Mouse (Mus musculus) midbrain, embryonic 13.5 days (tissue): ENCODE results near the gene Fam205c. TPM values are rescaled to one million over a fixed set of nuclear protein-coding genes. Genes with fewer than 3 reads are reported as not detected.
"Not testable (repeated sequence)": the region's sequence is repeated elsewhere in the genome, so short reads cannot be mapped to it uniquely, and the experiment has no call there.

Experiments used
- ATAC-seq: fragments of 200-750 bp; cut with Nextera tagmentation; 2 replicates; pipeline ENCODE4 v1.8.0; 2017; ENCODE audit warnings: mild to moderate bottlenecking, moderate TSS enrichment, moderate library complexity
- H3K27ac ChIP-seq: fragments of 300-500 bp; sonication (generic); 2 replicates; pipeline ENCODE4 v1.5.1; 2015; ENCODE audit warnings: inconsistent platforms, mild to moderate bottlenecking, moderate library complexity
- H3K27me3 ChIP-seq: fragments of 300-500 bp; sonication (generic); 2 replicates; pipeline ENCODE4 v1.6.1; 2015; ENCODE audit warnings: mild to moderate bottlenecking, inconsistent platforms
- H3K36me3 ChIP-seq: fragments of 300-500 bp; sonication (generic); 2 replicates; pipeline ENCODE4 v1.6.1; 2015; ENCODE audit warnings: mild to moderate bottlenecking, inconsistent platforms
- H3K4me1 ChIP-seq: fragments of 300-500 bp; sonication (generic); replicated peaks from 2 replicates; pipeline ENCODE4 v1.6.1; 2015; ENCODE audit warnings: inconsistent platforms
- H3K4me2 ChIP-seq: fragments of 300-500 bp; sonication (generic); replicated peaks from 2 replicates; pipeline ENCODE4 v1.6.1; 2015; ENCODE audit warnings: moderate library complexity, mild to moderate bottlenecking, inconsistent platforms
- H3K4me3 ChIP-seq: fragments of 300-500 bp; sonication (generic); replicated peaks from 2 replicates; pipeline ENCODE4 v1.5.1; 2015; ENCODE audit warnings: mild to moderate bottlenecking, inconsistent platforms
- H3K9ac ChIP-seq: fragments of 300-500 bp; sonication (generic); replicated peaks from 2 replicates; pipeline ENCODE4 v1.6.1; 2015; ENCODE audit warnings: mild to moderate bottlenecking, inconsistent platforms
- H3K9me3 ChIP-seq: fragments of 300-500 bp; sonication (generic); 2 replicates; pipeline ENCODE4 v1.6.1; 2016; ENCODE audit warnings: mild to moderate bottlenecking, inconsistent platforms
- WGBS: fragments of 180-500 bp; shearing (Covaris S2); methylation state at CpG from one replicate; pipeline ENCODE4 v1.1.7; 2015; 5-methylcytosine and 5-hydroxymethylcytosine counted together
- polyA plus RNA-seq: library from polyadenylated mRNA; unstranded; fragments of >200 nt; fragmentation: Nextera tagmentation; extraction: Ambion mirVana; gene quantifications from 2 replicates; pipeline ENCODE4 v1.2.1, GENCODE M21; 2015

Fam205c gene
- polyA plus RNA-seq, 1 experiment from 2014 or later = 1.2 TPM

GRCm38 (mm10) chr4:42872746-42873435 is 1.1 kb downstream of the Fam205c start:
- Histone ChIP-seq H3K27me3 (no peaks in the 10 kb centered on the region), H3K4me3 (no peak overlapping the region), H3K27ac (no peak overlapping the region), H3K9me3 (no peaks in the 10 kb centered on the region), H3K9ac (no peak overlapping the region), H3K4me1 (no peaks in the 10 kb centered on the region), H3K4me2 (no peak overlapping the region), H3K36me3 (no peaks in the 10 kb centered on the region)
- ATAC-seq = no peak
- WGBS = 92% methylated on average over 16 of the region's 16 CpGs

- no peak overlapping the region for H3K9ac ChIP-seq
- WGBS = 97% methylated on average over 7 of the region's 7 CpGs
- H3K9me3 ChIP-seq = no peaks in the 10 kb centered on the region
- H3K27ac ChIP-seq = no peak overlapping the region
- no peaks in the 10 kb centered on the region for H3K4me1 ChIP-seq
- H3K27me3 ChIP-seq = no peaks in the 10 kb centered on the region
- no peak for ATAC-seq
- H3K4me3 ChIP-seq = no peak overlapping the region
- H3K4me2 ChIP-seq = no peak overlapping the region
- no peaks in the 10 kb centered on the region for H3K36me3 ChIP-seq
Measured at GRCm38 (mm10) chr4:42872151-42872550, 1.9 kb downstream of the Fam205c start.

GRCm38 (mm10) chr4:42870748-42871147 is 3.3 kb downstream of the Fam205c start:
- Histone ChIP-seq H3K4me3 (no peak overlapping the region), H3K27ac (no peak overlapping the region), H3K27me3 (no peaks in the 10 kb centered on the region), H3K36me3 (no peaks in the 10 kb centered on the region), H3K4me1 (no peaks in the 10 kb centered on the region), H3K4me2 (no peak overlapping the region), H3K9ac (no peak overlapping the region), H3K9me3 (no peaks in the 10 kb centered on the region)
- WGBS = 83% methylated on average over 5 of the region's 5 CpGs
- ATAC-seq = no peak

DNA sequence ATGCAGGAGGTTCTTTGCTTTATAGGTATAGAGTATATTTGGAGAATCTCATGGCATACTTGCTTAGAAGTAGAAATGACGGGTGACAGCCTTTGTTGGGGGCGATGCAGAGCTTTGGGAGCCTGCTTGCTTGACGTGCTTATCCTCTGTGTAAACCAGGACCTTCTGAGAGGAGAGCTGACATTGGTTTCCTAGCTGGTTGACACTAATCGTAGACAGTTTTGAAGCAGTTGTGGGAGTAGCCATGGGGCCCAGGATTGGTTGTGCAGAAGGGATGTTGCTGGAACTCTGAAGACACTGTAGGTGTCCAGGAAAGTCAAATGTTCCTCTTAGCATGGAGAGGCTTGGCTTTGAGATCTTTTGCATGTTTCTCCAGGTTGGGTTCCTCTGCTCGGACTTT is 5.8 kb downstream of the Fam205c start:
- Histone ChIP-seq H3K27ac (no peak overlapping the region), H3K36me3 (no peaks in the 10 kb centered on the region), H3K27me3 (no peaks in the 10 kb centered on the region), H3K4me2 (no peak overlapping the region), H3K9ac (no peak overlapping the region), H3K9me3 (no peaks in the 10 kb centered on the region), H3K4me1 (no peaks in the 10 kb centered on the region), H3K4me3 (no peak overlapping the region)
- WGBS = 86% methylated on average over 5 of the region's 5 CpGs
- ATAC-seq = no peak

DNA sequence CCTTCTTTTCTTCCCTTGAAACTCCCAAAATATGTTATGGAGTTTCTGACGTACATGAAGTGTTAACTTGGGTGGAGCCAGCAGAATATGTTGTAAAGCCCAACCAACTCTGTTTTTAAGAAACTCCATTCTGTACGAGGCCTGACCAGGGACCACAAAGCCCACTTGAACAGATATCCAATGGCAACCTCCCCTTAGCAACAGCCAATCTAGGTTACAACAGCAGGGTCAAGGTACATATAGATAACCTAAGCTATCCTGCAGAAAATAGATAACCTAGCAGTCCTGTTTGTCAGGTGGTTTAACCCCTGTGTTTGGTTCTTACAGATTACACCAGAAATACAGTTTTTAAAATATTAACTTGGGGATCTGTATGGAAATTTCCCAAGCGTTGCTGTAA is 6.6 kb downstream of the Fam205c start:
- no peaks in the 10 kb centered on the region for H3K9me3 ChIP-seq
- H3K4me1 ChIP-seq = no peaks in the 10 kb centered on the region
- WGBS = 78% methylated on average over 3 of the region's 3 CpGs
- no peak for ATAC-seq
- H3K27ac ChIP-seq = no peak overlapping the region
- H3K4me3 ChIP-seq = no peak overlapping the region
- no peak overlapping the region for H3K4me2 ChIP-seq
- H3K9ac ChIP-seq = no peak overlapping the region
- no peaks in the 10 kb centered on the region for H3K36me3 ChIP-seq
- no peaks in the 10 kb centered on the region for H3K27me3 ChIP-seq

GRCm38 (mm10) chr4:42863487-42863886 is 10.5 kb downstream of the Fam205c start:
- H3K27me3 ChIP-seq, H3K9me3 ChIP-seq, H3K36me3 ChIP-seq, ATAC-seq, H3K27ac ChIP-seq, H3K4me2 ChIP-seq, H3K4me3 ChIP-seq, H3K4me1 ChIP-seq, H3K9ac ChIP-seq: not testable (repeated sequence)
- WGBS = 80% methylated on average over 5 of the region's 5 CpGs

DNA sequence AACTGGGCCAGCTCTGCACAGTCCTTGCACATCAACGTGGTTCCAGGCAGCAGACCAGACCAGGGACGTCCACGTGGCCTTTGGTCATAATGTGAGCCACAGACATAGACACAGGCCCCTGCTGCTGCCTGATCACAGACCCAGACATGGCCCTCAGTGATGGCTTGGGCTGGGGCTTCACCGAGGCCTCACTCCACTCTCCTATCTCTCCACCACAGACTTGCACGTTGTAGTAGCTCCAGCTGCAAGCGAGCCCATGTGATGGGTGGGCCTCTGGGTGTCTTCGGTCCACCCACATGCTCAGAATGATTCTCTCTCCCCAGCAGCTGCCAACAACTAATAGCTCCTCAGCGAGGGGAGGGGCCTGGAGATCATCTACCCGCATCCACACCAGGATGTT is 13.6 kb downstream of the Fam205c start:
- H3K9ac ChIP-seq, H3K36me3 ChIP-seq, H3K4me1 ChIP-seq, H3K27me3 ChIP-seq, ATAC-seq, H3K9me3 ChIP-seq, H3K4me2 ChIP-seq, H3K4me3 ChIP-seq, H3K27ac ChIP-seq: not testable (repeated sequence)
- WGBS = 89% methylated on average over 9 of the region's 9 CpGs

- H3K36me3 ChIP-seq, H3K9ac ChIP-seq, H3K4me3 ChIP-seq, H3K27ac ChIP-seq, H3K9me3 ChIP-seq, H3K4me2 ChIP-seq, H3K27me3 ChIP-seq, ATAC-seq, H3K4me1 ChIP-seq: not testable (repeated sequence)
- WGBS = 76% methylated on average over 1 of the region's 1 CpGs
Measured at GRCm38 (mm10) chr4:42856671-42857070, 17.4 kb downstream of the Fam205c start, which contains the start of gene Gm12394. TSS of gene Gm12394 (minus strand) at chr4:42856771.

- ATAC-seq, H3K36me3 ChIP-seq, H3K27me3 ChIP-seq, H3K9ac ChIP-seq, H3K4me3 ChIP-seq, H3K4me2 ChIP-seq, H3K9me3 ChIP-seq, H3K27ac ChIP-seq, H3K4me1 ChIP-seq: not testable (repeated sequence)
- 78% methylated on average over 1 of the region's 1 CpGs for WGBS
Measured at GRCm38 (mm10) chr4:42853788-42854187, 20.2 kb downstream of the Fam205c start, which contains the start of gene Fam205a1. TSS of gene Fam205a1 (minus strand) at chr4:42853888.

Other genes with a start within 250 kb of the Fam205c start
- not detected in 2 replicates for gene Gm2564, start 244.5 kb downstream of the Fam205c start, polyA plus RNA-seq
- not detected in 2 replicates for gene Ccl27b, start 219.0 kb downstream of the Fam205c start, polyA plus RNA-seq
- gene Il11ra2, start 212.3 kb downstream of the Fam205c start, polyA plus RNA-seq = not detected in 2 replicates
- gene 4930578G10Rik, start 138.7 kb downstream of the Fam205c start, polyA plus RNA-seq = 0.55 and 1.2 TPM in 2 replicates
- 0.45 TPM in 1 of 2 replicates, not detected in the other for gene Ccl19, start 117.7 kb downstream of the Fam205c start, polyA plus RNA-seq
- gene Ccl21a, start 100.2 kb downstream of the Fam205c start, polyA plus RNA-seq = 0.63 TPM in 1 of 2 replicates, not detected in the other
- 0.08 TPM in 1 of 2 replicates, not detected in the other for gene Fam205a1, start 20.3 kb downstream of the Fam205c start, polyA plus RNA-seq
- 0.35 and 0.43 TPM in 2 replicates for gene Gm12394, start 17.5 kb downstream of the Fam205c start, polyA plus RNA-seq
- 14.8 and 15.2 TPM in 2 replicates for gene Phf24, start 42.4 kb upstream of the Fam205c start, polyA plus RNA-seq
- 45.9 and 58.2 TPM in 2 replicates for gene Dnajb5, start 75.6 kb upstream of the Fam205c start, polyA plus RNA-seq
- gene 1700022I11Rik, start 95.4 kb upstream of the Fam205c start, polyA plus RNA-seq = 0.49 and 0.50 TPM in 2 replicates
- gene Vcp, start 126.3 kb upstream of the Fam205c start, polyA plus RNA-seq = 560 and 579 TPM in 2 replicates
- 17.0 and 18.7 TPM in 2 replicates for gene Fancg, start 136.3 kb upstream of the Fam205c start, polyA plus RNA-seq
- gene Pigo, start 151.6 kb upstream of the Fam205c start, polyA plus RNA-seq = 25.3 and 29.9 TPM in 2 replicates
- 245 and 253 TPM in 2 replicates for gene Stoml2, start 157.5 kb upstream of the Fam205c start, polyA plus RNA-seq
- 45.4 and 55.2 TPM in 2 replicates for gene Fam214b, start 172.0 kb upstream of the Fam205c start, polyA plus RNA-seq
- 20.0 and 20.2 TPM in 2 replicates for gene Unc13b, start 184.7 kb upstream of the Fam205c start, polyA plus RNA-seq